Mouse (Mus musculus) kidney, postnatal 10 days (tissue): ENCODE measurements around the gene Nbas.

Experiments used
- DNase-seq: peaks from one replicate; pipeline ENCODE4 v3.0.0; 2021; ENCODE audit warnings: mixed read lengths

The Nbas gene

DNA sequence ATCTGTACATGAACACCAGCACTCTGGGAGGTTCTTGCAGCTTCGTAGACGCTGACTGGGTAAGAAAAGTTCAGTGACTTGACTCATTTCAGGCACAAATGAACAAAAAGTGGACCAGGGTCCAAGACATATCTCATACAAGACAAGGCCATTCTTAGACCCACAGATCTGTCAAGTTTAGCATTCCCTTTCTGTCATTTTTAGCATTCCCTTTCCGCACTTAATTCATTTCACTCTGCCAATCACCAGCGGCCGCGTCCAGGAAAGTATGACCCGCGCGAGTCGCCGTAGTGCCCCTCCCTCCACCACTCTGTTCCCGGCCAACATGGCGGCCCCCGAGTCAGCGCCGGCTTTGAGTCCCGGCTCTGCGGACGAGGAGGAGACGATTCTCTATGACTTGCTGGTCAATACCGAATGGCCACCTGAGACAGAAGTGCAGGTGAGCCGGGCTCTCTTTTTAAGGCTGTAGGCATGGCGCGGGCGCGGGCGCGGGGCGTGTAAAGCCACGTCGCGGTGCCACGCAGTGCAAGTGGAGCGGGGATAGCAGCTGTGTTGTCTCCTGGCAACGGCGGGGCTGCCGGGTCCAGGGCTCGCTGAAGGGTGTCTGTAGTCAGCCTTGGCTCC is at the start of gene Nbas:
TSS of gene Nbas (plus strand) at position 308 of the 624 bp plus-strand sequence.
- peak; percentile 93 for DNase-seq

DNA sequence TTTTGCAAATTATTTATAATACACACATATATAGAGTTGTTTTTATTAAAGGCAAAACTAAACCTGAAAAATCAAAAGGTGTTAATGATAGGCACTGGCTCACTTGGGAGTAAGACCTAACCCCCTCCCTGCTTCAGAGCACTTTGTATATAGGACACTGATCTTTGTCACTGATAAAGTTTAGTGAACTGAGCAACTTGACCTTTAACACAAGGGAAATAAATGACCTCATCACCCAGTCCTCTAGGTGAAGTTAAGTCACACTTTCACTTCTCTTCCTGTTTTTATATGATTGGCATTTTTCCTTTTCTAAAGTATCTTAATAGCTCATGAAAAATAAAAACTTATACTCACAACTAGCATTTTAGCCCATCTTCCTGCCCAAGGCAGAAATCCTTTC is 26.5 kb upstream of the Nbas start:
- no peak for DNase-seq

DNA sequence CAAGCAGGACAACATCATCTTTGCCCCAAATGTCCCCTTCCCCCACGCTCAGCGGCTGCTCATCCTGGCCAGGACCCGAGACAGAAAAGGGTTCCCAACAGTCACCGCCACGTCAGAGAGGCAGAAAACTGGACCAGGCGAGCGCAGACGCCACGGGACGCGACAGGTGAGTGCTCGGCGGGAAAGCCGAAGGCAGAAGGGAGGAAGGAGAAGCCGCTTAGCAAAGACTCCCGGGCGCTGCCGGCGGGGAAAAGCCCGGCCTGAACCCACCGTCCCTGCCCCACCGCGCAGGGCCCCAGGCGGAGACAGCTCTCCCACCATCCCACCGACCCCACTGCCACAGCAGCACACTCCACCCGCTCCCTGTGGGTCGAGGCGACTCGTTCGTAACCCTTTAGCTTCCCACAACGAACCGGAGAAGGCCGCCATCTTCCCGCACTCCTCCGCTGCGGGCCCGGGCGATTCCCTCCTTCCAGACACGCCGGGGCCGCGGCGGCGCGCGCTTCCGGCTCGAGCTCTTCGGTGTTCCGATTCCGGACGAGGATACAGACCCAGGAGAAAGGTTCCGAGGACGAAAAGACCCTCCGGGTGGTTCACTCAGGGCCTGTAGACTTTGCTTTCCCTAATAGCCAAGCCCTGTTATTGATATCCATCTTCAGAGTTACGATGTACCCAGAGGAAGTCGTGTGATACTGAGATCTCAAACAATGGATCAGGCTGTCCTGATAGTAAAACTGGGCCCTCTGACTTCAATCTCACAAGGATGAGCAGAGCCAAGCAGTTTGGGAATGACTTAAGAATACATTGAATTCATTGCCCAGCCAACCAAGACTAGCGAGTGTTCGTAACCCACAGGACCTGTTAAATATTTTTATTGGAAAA is 20.0 kb upstream of the Nbas start, which contains the start of gene Ddx1:
TSS of gene Ddx1 (minus strand) at position 523 of the 882 bp plus-strand sequence.
- peak; percentile 86 for DNase-seq

DNA sequence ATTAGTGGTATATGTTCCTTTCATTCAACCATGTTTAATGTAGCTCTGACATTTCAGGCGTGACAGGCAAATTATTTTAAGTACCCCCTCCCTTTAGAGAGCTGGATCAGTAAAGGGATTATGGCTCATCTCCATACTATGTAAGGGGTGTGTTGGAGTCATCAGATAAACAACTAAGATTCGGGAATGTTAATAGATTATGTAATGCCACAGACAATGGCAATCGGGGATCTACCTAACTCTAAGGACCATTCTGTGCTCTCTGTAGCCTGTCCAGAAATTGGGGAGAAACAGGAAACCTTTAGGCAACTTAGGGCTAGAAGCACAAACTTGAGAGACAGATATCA is 19.4 kb upstream of the Nbas start:
- no peak for DNase-seq

DNA sequence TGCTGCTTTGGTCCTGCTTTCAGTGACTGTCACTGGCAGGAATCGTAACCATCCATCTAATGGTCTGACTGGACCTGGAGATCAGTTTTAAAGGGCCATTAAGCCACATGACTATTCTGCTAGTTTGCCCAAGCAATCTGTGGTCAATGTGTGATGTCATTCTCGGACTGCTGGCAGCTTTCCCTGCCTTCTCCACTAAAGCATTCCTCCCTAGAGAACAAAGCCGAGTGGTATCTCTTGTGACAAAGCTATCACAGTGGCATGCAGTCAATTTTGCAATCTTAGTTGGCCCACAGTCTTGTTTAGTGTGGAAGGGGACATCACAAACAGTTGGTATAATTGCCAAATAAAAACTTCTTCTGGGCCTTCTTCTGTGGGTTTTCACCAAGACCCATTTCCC is 13.9 kb upstream of the Nbas start:
- DNase-seq, result no peak

DNA sequence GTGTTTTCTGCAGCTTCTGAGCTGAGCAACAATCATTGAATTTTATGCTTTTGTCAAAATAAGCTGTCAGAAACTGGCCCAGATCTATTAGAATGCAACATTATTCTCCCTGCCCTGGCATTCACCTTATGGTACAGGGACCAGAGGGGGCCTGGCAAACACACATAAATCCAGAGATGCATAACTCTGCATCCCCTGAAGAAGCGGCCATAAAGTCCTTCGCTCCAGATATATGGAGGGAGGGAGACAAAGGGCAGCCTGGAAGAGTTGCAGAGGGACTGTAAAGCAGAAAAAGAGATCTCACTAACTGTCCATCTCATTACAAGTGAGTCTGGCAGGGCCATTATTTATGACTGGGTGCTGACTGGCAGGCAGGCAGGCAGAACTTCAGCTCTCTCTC is 13.2 kb upstream of the Nbas start:
- DNase-seq, result no peak

DNA sequence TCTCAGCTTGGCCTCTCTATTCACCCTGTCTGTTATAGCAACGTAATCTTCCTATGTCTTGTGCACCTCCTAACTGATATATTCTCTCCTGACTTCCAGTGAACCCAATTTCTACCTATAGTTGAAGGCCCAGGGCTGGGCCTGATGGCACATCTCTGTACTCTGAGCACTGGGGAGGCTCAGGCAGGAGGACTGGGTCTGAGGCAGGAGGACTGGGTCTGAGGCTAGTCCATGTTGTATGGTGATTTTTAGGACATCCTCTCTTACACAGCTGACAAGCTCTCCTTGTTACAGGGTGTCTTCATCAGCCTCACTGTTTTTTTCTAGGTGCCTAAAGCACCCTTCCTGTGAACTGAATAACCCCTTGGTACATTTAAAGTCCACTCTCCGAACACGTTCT is 521 bp upstream of the Nbas start:
- no peak for DNase-seq

DNA sequence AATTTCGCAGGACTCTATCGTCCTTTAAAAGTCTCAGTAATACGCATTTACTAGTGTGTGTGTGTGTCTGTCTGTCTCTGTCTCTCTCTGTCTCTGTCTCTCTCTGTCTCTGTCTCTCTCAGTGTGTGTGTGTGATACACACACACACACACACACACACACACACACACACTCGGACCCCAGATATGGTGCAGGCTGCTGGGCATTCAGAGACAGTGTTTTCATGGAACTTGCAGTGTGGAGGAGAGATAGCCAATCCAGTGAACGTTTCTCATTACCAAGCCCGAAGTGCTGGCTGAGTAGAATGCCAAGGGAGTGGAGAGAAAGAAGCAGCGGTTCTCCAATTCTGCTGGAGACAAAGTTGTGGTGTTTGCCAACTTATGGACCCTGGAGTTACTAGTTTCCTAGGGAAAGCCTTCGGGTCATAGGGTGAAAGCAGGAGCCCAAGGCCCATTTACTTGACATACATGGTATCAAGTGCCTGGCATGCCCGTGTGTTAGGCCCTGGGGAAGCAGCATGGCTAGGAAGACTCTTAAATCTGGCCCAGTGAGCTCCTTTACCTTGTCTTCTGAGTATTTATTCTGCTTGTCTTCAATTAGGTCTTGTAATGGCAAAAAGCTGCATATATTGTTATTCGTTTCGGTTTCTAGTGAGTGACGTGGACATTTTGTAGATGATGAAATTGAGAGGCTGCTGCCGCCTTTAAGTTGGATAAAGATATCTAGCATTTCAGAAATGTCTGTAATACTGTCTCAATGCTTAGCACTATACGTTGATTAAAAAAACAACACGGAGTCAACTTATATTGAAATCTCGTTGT is 847 bp downstream of the Nbas start:
- no peak for DNase-seq

DNA sequence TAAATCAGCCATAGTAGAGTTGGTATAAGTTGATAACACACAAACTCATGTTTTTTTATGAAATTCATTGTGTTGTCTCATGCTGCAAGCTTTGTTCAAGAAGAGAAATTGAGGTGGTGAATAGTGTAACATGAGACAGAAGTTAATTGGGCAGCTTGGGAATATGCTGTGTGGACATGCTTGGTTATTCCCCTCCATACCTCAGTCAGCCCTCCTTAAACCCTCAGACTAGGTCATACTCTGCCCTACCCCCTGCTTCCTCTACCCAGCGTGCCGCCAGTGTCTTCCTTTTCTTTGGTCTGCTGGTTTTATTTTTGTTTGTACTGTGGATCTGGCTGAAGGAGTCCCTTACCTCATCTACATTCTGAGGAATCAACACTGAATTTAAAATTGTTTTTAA is 22.5 kb downstream of the Nbas start:
- no peak for DNase-seq

DNA sequence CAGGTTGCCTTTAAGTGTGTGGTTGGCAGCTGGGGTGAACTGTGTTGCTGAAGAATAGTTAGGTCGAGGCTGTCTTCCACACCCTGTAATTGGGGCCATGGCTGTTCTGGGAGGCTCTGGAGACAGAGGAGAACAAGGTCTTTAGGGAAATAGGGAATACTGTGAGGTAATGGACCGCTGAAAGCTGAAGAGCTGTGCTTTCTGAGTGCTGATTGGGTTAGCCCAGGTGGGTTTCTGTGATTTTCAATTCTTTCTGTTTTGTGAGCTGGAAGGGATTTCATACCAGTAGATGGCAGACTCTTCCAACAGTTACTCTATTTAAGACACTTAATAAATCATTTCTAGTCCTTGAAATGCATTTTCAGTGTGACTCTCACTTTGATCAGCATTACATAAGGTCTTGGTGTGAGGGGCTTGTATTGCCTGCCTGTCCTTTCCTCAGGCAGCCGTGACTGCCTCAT is 24.5 kb downstream of the Nbas start:
- DNase-seq, result no peak

DNA sequence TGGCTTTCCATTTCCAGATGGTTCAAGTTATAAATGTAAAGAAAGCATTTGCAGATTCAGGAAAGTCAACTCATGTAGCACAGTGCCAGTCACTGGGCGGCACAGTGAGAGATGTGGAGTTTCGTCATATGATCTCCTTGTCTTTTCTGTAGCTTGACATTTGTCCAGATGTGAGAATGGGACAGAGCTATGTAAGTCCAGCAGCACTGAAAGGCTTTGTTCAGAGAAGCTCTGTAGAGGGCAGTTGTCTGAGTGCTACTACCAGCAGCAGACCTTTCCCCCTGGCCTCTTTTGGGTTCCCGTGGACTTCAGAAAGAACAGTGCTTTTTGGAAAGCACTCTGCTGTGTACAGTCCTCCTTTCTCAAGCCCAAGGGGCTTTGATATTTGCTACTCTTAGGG is 34.1 kb downstream of the Nbas start:
- no peak for DNase-seq

DNA sequence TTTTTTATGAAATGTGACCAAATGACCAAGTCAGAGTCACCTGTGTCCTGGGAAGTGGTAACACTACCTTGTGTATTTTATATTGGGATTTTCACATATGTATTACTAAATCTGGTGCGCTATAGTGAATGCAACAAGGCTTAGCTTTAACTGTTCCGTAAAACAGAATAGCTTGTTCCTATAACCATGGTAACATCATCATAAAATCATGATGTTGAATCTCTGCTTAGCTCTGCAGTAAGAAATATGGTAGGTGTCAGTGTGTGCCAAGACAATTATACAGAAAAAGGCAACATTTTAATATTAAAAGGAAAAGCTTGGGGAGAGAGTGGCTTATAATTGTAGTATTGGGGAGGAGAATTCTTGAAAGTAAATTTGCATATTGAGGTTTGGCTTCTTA is 45.0 kb downstream of the Nbas start:
- no peak for DNase-seq

DNA sequence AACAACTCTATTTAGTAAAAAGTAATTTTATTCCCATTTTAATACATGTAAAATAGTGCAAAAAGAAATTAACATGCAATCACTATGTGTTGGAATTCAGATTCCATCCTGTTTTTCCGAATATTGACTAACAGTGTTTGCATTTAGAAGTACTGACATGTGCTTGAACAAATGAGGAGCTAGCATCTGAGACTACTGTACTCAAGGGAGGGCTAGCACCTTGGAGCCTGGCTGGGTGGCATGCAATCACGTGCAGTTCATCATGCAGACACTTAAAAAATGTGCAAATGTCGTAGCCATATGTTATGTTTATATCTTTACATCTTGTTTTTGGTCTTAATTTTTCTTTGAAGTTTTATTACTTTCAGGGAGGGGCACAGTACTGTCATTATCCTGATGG is 45.5 kb downstream of the Nbas start:
- no peak for DNase-seq

DNA sequence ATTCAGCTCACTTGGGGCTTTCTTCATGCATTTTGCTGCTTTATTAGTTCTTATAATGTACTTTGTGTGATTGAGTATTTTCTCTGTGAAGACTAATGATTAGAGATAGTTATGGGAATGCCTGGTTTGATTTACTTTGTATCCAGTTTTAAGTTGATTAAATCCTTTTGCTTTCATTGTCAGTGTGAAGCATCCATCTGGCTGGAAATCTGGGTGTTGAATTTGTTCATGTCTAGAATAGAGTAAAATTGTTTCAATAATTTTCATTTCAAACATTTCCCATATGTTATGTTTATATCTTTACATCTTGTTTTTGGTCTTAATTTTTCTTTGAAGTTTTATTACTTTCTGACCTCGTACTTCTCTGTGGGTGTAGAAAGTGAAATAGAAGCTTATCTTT is 46.1 kb downstream of the Nbas start:
- no peak for DNase-seq

DNA sequence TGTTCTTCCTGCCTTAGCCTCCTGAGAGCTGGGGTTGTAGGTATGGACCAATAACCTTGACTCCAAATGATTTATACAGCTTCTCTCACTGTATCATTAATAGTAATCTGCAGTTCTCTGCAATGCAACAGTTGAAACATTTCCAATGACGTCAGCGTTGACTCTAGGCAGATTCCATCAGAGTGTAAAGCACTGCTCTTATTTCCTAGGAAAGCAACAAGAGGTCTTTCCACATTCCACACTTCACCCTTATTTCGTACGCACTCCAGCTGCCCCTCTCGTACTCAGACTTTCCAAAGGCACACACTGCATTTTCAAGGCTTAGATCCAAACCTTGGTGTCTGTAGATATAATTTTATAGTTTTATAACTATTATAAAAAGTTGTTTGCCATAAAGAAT is 73.6 kb downstream of the Nbas start:
- peak; percentile 9 for DNase-seq

DNA sequence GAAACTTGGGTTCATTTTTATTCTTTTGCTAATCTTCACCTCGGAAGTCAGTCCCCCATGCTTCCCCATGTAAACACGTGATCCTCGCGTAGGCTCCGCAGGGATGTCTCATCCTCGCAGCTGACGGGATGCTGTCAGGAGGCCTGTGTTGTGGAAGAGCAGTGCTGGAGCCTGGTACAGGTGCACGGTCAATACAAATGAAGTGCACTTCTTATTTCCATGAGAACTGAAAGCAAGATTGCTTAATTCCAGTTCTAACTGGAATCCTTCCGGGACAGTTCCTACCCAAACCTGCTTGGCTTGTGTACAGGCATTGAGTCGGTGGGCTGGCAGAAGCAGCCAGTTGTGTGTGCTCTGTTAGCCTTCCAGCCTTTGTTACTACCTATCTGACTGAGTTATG is 87.3 kb downstream of the Nbas start:
- DNase-seq, result no peak

DNA sequence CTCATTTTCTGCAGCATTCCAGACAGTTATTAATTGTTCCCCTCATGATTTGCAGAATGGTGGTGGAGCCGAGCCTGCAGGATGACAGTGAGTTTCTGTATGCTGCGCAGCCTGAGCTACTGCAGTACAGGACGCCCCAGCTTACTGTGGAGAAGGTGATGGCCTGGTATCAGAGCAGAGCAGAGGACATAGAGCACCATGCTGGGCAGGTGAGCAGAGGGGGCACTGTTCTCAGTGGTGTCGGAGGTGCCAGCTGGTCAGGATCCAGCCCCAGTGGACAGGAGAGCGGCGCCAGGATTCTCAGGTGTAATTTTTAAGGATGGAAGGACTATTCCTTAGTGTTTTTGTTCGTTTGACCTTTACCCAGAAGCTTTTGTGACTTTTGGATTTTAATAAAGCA is 87.8 kb downstream of the Nbas start:
- no peak for DNase-seq

DNA sequence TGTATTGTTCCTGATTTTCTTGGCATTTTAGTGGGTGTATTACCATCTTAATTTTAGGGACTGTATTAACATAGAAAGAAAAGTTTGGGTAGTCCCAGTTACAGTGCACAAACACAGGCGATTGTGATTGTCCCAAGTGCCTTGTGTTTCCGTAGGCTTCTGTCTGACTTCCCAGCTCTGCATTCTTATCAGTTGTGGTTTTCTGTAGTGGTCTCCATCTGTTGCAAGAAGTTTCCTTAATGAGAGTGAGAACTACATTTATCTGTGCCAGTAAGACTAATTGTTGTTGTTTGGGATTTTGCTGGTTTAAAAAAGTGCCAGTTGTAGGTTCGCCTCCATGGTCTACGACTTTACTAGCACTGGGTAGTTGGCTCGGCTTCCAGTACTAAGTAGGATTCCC is 88.3 kb downstream of the Nbas start:
- no peak for DNase-seq

DNA sequence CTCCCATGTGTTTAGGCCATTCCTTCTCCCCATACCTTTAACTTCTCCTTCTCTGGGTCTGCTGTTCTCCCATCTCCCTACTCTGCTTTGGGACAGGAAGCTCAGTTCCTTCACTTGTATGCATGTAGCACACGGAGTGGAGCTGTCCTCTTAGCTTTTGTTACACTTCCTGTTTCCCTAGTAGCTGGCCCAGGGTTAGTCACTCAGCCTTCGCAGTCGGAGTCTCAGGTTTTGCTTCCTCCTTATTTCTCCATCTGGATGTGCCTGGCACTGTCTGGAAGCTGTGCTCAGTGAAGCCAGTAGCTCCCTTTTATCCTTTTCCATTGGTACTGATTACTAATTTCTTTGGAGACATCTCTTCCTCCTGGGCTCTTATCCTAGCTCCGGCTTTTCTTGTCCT is 89.9 kb downstream of the Nbas start:
- DNase-seq, result no peak

DNA sequence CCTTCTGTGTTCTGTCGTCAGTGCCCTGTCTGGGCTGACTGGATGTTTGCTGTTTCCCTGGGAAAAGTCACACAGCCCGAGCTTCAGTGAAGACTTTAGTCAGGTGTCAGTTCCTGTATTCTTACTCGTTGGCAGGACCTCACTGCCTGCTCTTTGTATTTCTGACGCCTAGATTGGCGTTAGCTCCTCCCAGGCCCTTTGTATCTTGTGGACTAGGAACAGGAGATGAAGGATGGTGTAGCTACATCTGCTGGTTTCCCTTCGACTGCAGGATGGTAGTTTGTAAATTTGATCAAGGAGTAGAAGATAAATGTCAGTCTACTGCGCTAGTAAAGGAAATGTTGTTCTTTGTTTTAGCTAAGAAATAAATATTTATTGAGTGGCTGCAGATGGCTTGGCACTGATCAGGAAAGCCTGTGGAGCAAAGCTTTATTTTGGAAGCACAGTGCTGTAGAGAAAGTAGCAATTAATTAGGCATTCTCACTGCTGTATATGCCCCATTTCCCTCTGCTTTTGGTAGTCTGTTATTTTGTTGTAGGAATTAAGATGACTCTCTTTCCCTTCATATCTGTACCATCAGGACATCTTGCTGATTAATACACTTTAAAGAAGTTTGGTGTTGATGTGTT is 91.4 kb downstream of the Nbas start:
- DNase-seq, result no peak

DNA sequence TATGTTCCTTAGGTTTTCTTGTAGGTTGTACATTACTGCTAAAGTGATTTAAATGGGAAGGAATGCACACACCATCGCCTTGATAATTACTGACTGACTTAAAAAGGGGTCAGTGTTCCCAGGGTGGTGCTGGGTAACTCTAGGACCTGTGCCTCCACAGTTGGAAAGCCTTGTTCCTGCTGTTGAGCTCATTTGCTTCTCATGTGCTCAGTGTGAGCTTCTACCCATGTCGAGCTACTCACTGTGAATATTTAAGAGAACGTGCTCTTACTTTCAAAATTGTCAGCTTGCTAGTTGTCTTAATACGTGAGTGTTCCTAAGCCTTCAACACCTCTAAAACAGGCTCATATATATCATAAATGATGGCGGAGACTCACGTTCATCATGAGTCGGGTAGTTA is 112.6 kb downstream of the Nbas start:
- DNase-seq, result no peak

DNA sequence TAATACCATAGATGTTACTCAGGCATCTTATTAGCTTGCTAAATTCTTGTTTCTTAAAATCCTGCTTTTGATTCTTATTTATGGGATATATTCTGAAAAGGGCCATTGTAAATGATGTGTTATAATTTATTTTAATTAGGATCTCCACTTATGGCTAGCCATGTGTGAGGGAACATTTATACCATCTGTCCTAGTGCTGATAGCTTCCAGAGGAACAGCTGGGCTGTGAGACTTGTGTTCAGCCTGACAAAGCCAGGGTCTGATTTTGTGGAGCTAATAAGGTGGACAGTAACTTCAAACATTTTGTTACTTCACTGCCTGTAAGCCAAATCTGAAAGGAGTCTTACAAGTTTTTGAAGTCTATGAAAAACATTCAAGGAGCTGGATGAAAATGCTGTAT is 113.1 kb downstream of the Nbas start:
- no peak for DNase-seq

DNA sequence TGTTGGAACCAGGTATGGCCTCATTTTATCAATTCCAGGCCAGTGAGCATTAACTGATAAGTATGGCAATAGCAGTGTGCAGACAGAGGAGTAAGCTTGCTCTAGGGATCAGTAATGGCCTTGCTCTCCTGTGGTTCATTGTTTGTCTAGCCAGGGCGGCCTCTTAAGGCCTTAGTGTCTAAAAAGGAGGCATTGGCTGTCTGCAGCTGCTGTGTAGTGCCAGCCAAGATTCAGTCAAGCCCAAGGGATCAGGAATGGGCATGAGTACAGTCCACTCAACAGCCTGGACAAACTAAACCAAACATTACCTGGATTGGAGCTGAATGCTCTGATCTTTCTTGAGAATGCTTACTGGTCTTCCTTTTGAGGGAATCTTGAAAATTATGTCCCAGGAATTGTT is 120.7 kb downstream of the Nbas start:
- no peak for DNase-seq
